Mouse (Mus musculus): Measurements from ENCODE around the gene Sh3bgr. TPM values are rescaled to one million over a fixed set of nuclear protein-coding genes. Genes with fewer than 3 reads are reported as not detected.

Gene Sh3bgr
- polyA plus RNA-seq, 1 experiment: 10.3 TPM

- Histone ChIP-seq H3K27me3 (ENCODE audit: control insufficient read depth, insufficient read depth, insufficient read length) (peaks cover 50% of the 10 kb centered on the region), H3ac (ENCODE audit: control insufficient read depth, insufficient read length, low read depth) (no peak overlapping the region), H3K79me2 (ENCODE audit: control insufficient read depth, insufficient read depth) (no peaks in the 10 kb centered on the region), H3K79me3 (ENCODE audit: low read depth) (no peaks in the 10 kb centered on the region), H3K4me3 (ENCODE audit: insufficient read depth, poor library complexity, severe bottlenecking) (no peak overlapping the region), H3K36me3 (ENCODE audit: control insufficient read depth, insufficient read depth) (no peaks in the 10 kb centered on the region)
- TF ChIP-seq MYOD1 (IDR thresholded peaks at IDR 0.05; ENCODE audit: control insufficient read depth, insufficient read length, low read depth): no peak
- TF ChIP-seq USF1 (IDR thresholded peaks at IDR 0.05; ENCODE audit: low read depth): no peak
- TF ChIP-seq CEBPB (IDR thresholded peaks at IDR 0.05; ENCODE audit: low read depth): no peak
- no peak for TF ChIP-seq MYOG (IDR thresholded peaks at IDR 0.05; ENCODE audit: control insufficient read depth, extremely low read depth, insufficient read length)
- TF ChIP-seq FOSL1 (IDR thresholded peaks at IDR 0.05; ENCODE audit: insufficient read depth, low read length, poor library complexity, severe bottlenecking): no peak
- no peak for TF ChIP-seq CTCF (IDR thresholded peaks at IDR 0.05; ENCODE audit: control insufficient read depth, insufficient read depth, insufficient read length)
- no peak for TF ChIP-seq MAX (IDR thresholded peaks at IDR 0.05)
Measured at GRCm38 (mm10) chr16:96276596-96276995, 76.3 kb downstream of the Sh3bgr start.

Other genes starting within 250 kb of the Sh3bgr start
- gene Psmg1, start 209.5 kb upstream of the Sh3bgr start, polyA plus RNA-seq (2012; fragmentation: generic; extraction: Trizol): 61.0 TPM
- gene Brwd1, start 117.9 kb upstream of the Sh3bgr start, polyA plus RNA-seq (2012; fragmentation: generic; extraction: Trizol): 11.1 TPM
- gene Hmgn1, start 72.7 kb upstream of the Sh3bgr start, polyA plus RNA-seq (2012; fragmentation: generic; extraction: Trizol): 325 TPM
- 58.0 TPM for gene Wrb, start 55.0 kb upstream of the Sh3bgr start, polyA plus RNA-seq (2012; fragmentation: generic; extraction: Trizol)
- 0.25 TPM for gene Lca5l, start 8.2 kb upstream of the Sh3bgr start, polyA plus RNA-seq (2012; fragmentation: generic; extraction: Trizol)
- 0.01 TPM for gene B3galt5, start 35.4 kb downstream of the Sh3bgr start, polyA plus RNA-seq (2012; fragmentation: generic; extraction: Trizol)
- gene Itgb2l, start 243.2 kb downstream of the Sh3bgr start, polyA plus RNA-seq (2012; fragmentation: generic; extraction: Trizol): 0.12 TPM

Measured in C2C12 (cell line).